Mouse (Mus musculus) heart, postnatal 0 days (tissue): ENCODE results near the gene Arhgap28. TPM values are rescaled to one million over a fixed set of nuclear protein-coding genes. Genes with fewer than 3 reads are reported as not detected.

Experiments
- ATAC-seq: fragments of 200-750 bp; cut with Nextera tagmentation; 2 replicates; pipeline ENCODE4 v1.8.0; 2017; ENCODE audit warnings: low read depth, moderate number of reproducible peaks, moderate library complexity; ENCODE audit not compliant: insufficient read depth
- DNase-seq: peaks from one replicate; pipeline ENCODE4 v3.0.0-alpha.2; 2016; ENCODE audit warnings: low spot score
- H3K27ac ChIP-seq: fragments of 300-500 bp; sonication (generic); 2 replicates; pipeline ENCODE4 v1.5.1; 2014; ENCODE audit warnings: low read depth, mild to moderate bottlenecking
- H3K27me3 ChIP-seq: fragments of 300-500 bp; sonication (generic); 2 replicates; pipeline ENCODE4 v1.6.1; 2014; ENCODE audit warnings: low read length, mixed read lengths; ENCODE audit not compliant: control insufficient read depth, insufficient read depth
- H3K36me3 ChIP-seq: fragments of 300-500 bp; sonication (generic); replicated peaks from 2 replicates; pipeline ENCODE4 v1.6.1; 2014; ENCODE audit warnings: low read length, mixed read lengths; ENCODE audit not compliant: control insufficient read depth, insufficient read depth
- H3K4me1 ChIP-seq: fragments of 300-500 bp; sonication (generic); 2 replicates; pipeline ENCODE4 v1.6.1; 2014; ENCODE audit warnings: antibody characterized with exemption; ENCODE audit not compliant: control insufficient read depth, insufficient read depth
- H3K4me2 ChIP-seq: fragments of 300-500 bp; sonication (generic); 2 replicates; pipeline ENCODE4 v1.6.1; 2014; ENCODE audit warnings: low read depth, mild to moderate bottlenecking, low read length, moderate library complexity
- H3K4me3 ChIP-seq: fragments of 300-500 bp; sonication (generic); 2 replicates; pipeline ENCODE4 v1.5.1; 2014; ENCODE audit warnings: low read depth, low read length
- H3K9ac ChIP-seq: fragments of 300-500 bp; sonication (generic); replicated peaks from 2 replicates; pipeline ENCODE4 v1.6.1; 2014; ENCODE audit warnings: low read depth, low read length, mixed read lengths
- H3K9me3 ChIP-seq: fragments of 300-500 bp; sonication (generic); replicated peaks from 2 replicates; pipeline ENCODE4 v1.6.1; 2016; ENCODE audit warnings: low read length; ENCODE audit not compliant: control insufficient read depth
- CTCF ChIP-seq: IDR thresholded peaks from 2 replicates; pipeline ENCODE4 v1.5.1; 2016; ENCODE audit warnings: antibody characterized with exemption, control low read depth, low read depth
- EP300 ChIP-seq: IDR thresholded peaks from 2 replicates; pipeline ENCODE4 v1.6.1; 2016; ENCODE audit warnings: antibody characterized with exemption, low read depth
- WGBS: fragments of 180-500 bp; shearing (Covaris S2); extraction: QIAGEN DNeasy Blood & Tissue Kit; methylation state at CpG from one replicate; pipeline ENCODE4 v1.1.7; 2014; 5-methylcytosine and 5-hydroxymethylcytosine counted together
- polyA plus RNA-seq: library from polyadenylated mRNA; unstranded; fragments of >200 nt; fragmentation: Nextera tagmentation; extraction: Ambion mirVana; gene quantifications from 2 replicates; pipeline ENCODE4 v1.2.1, GENCODE M21; 2015
- total RNA-seq: library from RNA; depleted of rRNA; stranded (reverse); fragments of >200 nt; gene quantifications from 2 replicates; pipeline ENCODE4 v1.2.3, GENCODE M21; 2014; ENCODE audit warnings: low replicate concordance

Gene Arhgap28
- total and polyA plus RNA-seq, 2 experiments from 2014 or later, result 4.1 to 7.7 TPM

GRCm38 (mm10) chr17:67931396-67931795 lies 72.5 kb downstream of the Arhgap28 start:
- no peak overlapping the region for H3K27ac ChIP-seq
- H3K27me3 ChIP-seq, result no peaks in the 10 kb centered on the region
- no peaks in the 10 kb centered on the region for H3K36me3 ChIP-seq
- no peak overlapping the region for H3K4me3 ChIP-seq
- TF ChIP-seq CTCF, result no peak
- no peak for TF ChIP-seq EP300
- 55% methylated on average over 6 of the region's 6 CpGs for WGBS
- no peak overlapping the region for H3K4me2 ChIP-seq
- ATAC-seq, result no peak
- no peak for DNase-seq
- no peaks in the 10 kb centered on the region for H3K9me3 ChIP-seq
- no peaks in the 10 kb centered on the region for H3K4me1 ChIP-seq
- no peak overlapping the region for H3K9ac ChIP-seq

DNA sequence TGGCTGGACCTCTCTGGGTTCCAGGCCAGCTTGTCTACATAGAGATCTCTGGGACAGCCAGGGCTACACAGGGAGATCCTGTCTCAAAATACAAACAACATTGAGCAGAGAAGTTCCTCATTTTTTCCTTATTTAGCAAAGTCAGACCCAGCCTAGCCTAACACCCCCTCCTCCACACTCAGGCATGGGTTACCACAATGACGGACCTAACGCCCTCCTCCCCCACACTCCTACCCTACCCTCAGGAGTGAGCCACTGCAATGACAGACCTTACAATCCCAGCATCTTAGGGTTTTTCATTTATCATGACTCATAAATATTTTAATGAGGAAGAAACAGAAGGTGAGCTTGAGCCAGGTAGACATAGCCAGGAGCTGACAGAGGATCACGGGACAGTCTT lies 73.0 kb downstream of the Arhgap28 start:
- no peak overlapping the region for H3K4me3 ChIP-seq
- no peaks in the 10 kb centered on the region for H3K36me3 ChIP-seq
- no peak for ATAC-seq
- no peaks in the 10 kb centered on the region for H3K27me3 ChIP-seq
- no peak overlapping the region for H3K9ac ChIP-seq
- H3K27ac ChIP-seq, result no peak overlapping the region
- TF ChIP-seq EP300, result no peak
- no peak for TF ChIP-seq CTCF
- H3K9me3 ChIP-seq, result no peaks in the 10 kb centered on the region
- no peaks in the 10 kb centered on the region for H3K4me1 ChIP-seq
- no peak overlapping the region for H3K4me2 ChIP-seq
- 83% methylated on average over 3 of the region's 3 CpGs for WGBS
- no peak for DNase-seq

- H3K9ac ChIP-seq, result no peak overlapping the region
- 60% methylated on average over 3 of the region's 3 CpGs for WGBS
- no peaks in the 10 kb centered on the region for H3K36me3 ChIP-seq
- no peak overlapping the region for H3K4me3 ChIP-seq
- no peaks in the 10 kb centered on the region for H3K4me1 ChIP-seq
- H3K4me2 ChIP-seq, result no peak overlapping the region
- H3K27ac ChIP-seq, result no peak overlapping the region
- TF ChIP-seq EP300 (no peak), CTCF (no peak)
- H3K9me3 ChIP-seq, result no peaks in the 10 kb centered on the region
- no peak for ATAC-seq
- H3K27me3 ChIP-seq, result no peaks in the 10 kb centered on the region
- no peak for DNase-seq
Measured at GRCm38 (mm10) chr17:67930467-67930866, 73.5 kb downstream of the Arhgap28 start.

- DNase-seq (no peak), ATAC-seq (no peak)
- H3K9ac ChIP-seq, result no peak overlapping the region
- TF ChIP-seq EP300, result no peak
- no peak for TF ChIP-seq CTCF
- no peaks in the 10 kb centered on the region for H3K27me3 ChIP-seq
- no peaks in the 10 kb centered on the region for H3K9me3 ChIP-seq
- 75% methylated on average over 6 of the region's 6 CpGs for WGBS
- H3K36me3 ChIP-seq, result no peaks in the 10 kb centered on the region
- no peak overlapping the region for H3K4me2 ChIP-seq
- H3K27ac ChIP-seq, result no peak overlapping the region; the same call in 1 of the 2 replicates
- H3K4me1 ChIP-seq, result no peaks in the 10 kb centered on the region
- no peak overlapping the region for H3K4me3 ChIP-seq
Measured at GRCm38 (mm10) chr17:67928280-67928679, 75.6 kb downstream of the Arhgap28 start.

- Histone ChIP-seq H3K4me1 (no peaks in the 10 kb centered on the region), H3K27me3 (no peaks in the 10 kb centered on the region), H3K4me2 (no peak overlapping the region), H3K36me3 (no peaks in the 10 kb centered on the region), H3K4me3 (no peak overlapping the region), H3K27ac (no peak overlapping the region), H3K9me3 (no peaks in the 10 kb centered on the region), H3K9ac (no peak overlapping the region)
- TF ChIP-seq CTCF (no peak), EP300 (no peak)
- DNase-seq (no peak), ATAC-seq (no peak)
- WGBS, result 81% methylated on average over 8 of the region's 8 CpGs
Measured at GRCm38 (mm10) chr17:67927864-67928263, 76.1 kb downstream of the Arhgap28 start.

GRCm38 (mm10) chr17:67919959-67920358 lies 84.0 kb downstream of the Arhgap28 start:
- DNase-seq, result no peak

More at GRCm38 (mm10) chr17:67919959-67920358, 84.0 kb downstream of the Arhgap28 start:
- H3K9me3 ChIP-seq, result no peaks in the 10 kb centered on the region
- no peak overlapping the region for H3K4me3 ChIP-seq
- H3K9ac ChIP-seq, result no peak overlapping the region
- H3K4me2 ChIP-seq, result no peak overlapping the region
- no peaks in the 10 kb centered on the region for H3K4me1 ChIP-seq
- 68% methylated on average over 7 of the region's 7 CpGs for WGBS
- H3K27ac ChIP-seq, result no peak overlapping the region
- no peaks in the 10 kb centered on the region for H3K27me3 ChIP-seq
- no peak for TF ChIP-seq EP300
- no peaks in the 10 kb centered on the region for H3K36me3 ChIP-seq
- no peak for ATAC-seq
